Mouse (Mus musculus) midbrain, embryonic 11.5 days (tissue): ENCODE data around the gene Cd6. TPM values are rescaled to one million over a fixed set of nuclear protein-coding genes. Genes with fewer than 3 reads are reported as not detected.

Source experiments
- ATAC-seq: fragments of 200-750 bp; cut with Nextera tagmentation; 2 replicates; pipeline ENCODE4 v1.8.0; 2017; ENCODE audit warnings: moderate TSS enrichment, moderate library complexity; ENCODE audit not compliant: low FRiP score
- DNase-seq: peaks from one replicate; pipeline ENCODE4 v3.0.0; 2015; ENCODE audit warnings: low spot score; ENCODE audit errors: missing footprints
- H3K27ac ChIP-seq: fragments of 300-500 bp; sonication (generic); 2 replicates; pipeline ENCODE4 v1.5.1; 2014; ENCODE audit warnings: low read depth, low read length
- H3K27me3 ChIP-seq: fragments of 300-500 bp; sonication (generic); 2 replicates; pipeline ENCODE4 v1.6.1; 2014; ENCODE audit warnings: mild to moderate bottlenecking, low read length, moderate library complexity, mixed read lengths; ENCODE audit not compliant: control insufficient read depth, insufficient read depth
- H3K36me3 ChIP-seq: fragments of 300-500 bp; sonication (generic); 2 replicates; pipeline ENCODE4 v1.6.1; 2014; ENCODE audit warnings: mild to moderate bottlenecking, low read length, moderate library complexity, mixed read lengths; ENCODE audit not compliant: control insufficient read depth, insufficient read depth
- H3K4me1 ChIP-seq: fragments of 300-500 bp; sonication (generic); 2 replicates; pipeline ENCODE4 v1.6.1; 2014; ENCODE audit warnings: low read length; ENCODE audit not compliant: control insufficient read depth, insufficient read depth
- H3K4me2 ChIP-seq: fragments of 300-500 bp; sonication (generic); 2 replicates; pipeline ENCODE4 v1.6.1; 2014; ENCODE audit warnings: mild to moderate bottlenecking, moderate library complexity
- H3K4me3 ChIP-seq: fragments of 300-500 bp; sonication (generic); 2 replicates; pipeline ENCODE4 v1.5.1; 2014; ENCODE audit warnings: low read depth, low read length
- H3K9ac ChIP-seq: fragments of 300-500 bp; sonication (generic); 2 replicates; pipeline ENCODE4 v1.6.1; 2014; ENCODE audit warnings: low read length
- H3K9me3 ChIP-seq: fragments of 300-500 bp; sonication (generic); 2 replicates; pipeline ENCODE4 v1.6.1; 2016; ENCODE audit warnings: low read length; ENCODE audit not compliant: control insufficient read depth
- WGBS: fragments of 180-500 bp; shearing (Covaris S2); extraction: QIAGEN DNeasy Blood & Tissue Kit; methylation state at CpG from one replicate; pipeline ENCODE4 v1.1.7; 2014; 5-methylcytosine and 5-hydroxymethylcytosine counted together
- polyA plus RNA-seq: library from polyadenylated mRNA; unstranded; fragments of >200 nt; fragmentation: Nextera tagmentation; extraction: Ambion mirVana; gene quantifications from 2 replicates; pipeline ENCODE4 v1.2.1, GENCODE M21; 2014

Gene Cd6
- polyA plus RNA-seq, 1 experiment from 2014 or later, result not detected

- Histone ChIP-seq H3K27me3 (no peaks in the 10 kb centered on the region), H3K36me3 (no peaks in the 10 kb centered on the region), H3K4me3 (no peak overlapping the region), H3K27ac (no peak overlapping the region), H3K4me2 (no peak overlapping the region), H3K9ac (no peak overlapping the region), H3K4me1 (no peaks in the 10 kb centered on the region), H3K9me3 (no peaks in the 10 kb centered on the region)
- WGBS, result 89% methylated on average over 6 of the region's 6 CpGs
- ATAC-seq (no peak), DNase-seq (peak; percentile 31)
Observed at GRCm38 (mm10) chr19:10762468-10762867, 67.4 kb downstream of the Cd6 start.

- no peaks in the 10 kb centered on the region for H3K36me3 ChIP-seq
- no peak overlapping the region for H3K4me2 ChIP-seq
- H3K27me3 ChIP-seq, result no peaks in the 10 kb centered on the region
- ATAC-seq (no peak), DNase-seq (no peak)
- no peaks in the 10 kb centered on the region for H3K4me1 ChIP-seq
- no peak overlapping the region for H3K4me3 ChIP-seq
- no peak overlapping the region for H3K27ac ChIP-seq
- no peaks in the 10 kb centered on the region for H3K9me3 ChIP-seq
- no peak overlapping the region for H3K9ac ChIP-seq
- 88% methylated on average over 8 of the region's 8 CpGs for WGBS
Observed at GRCm38 (mm10) chr19:10761794-10762415, 68.0 kb downstream of the Cd6 start.

- H3K4me2 ChIP-seq, result no peak overlapping the region
- no peaks in the 10 kb centered on the region for H3K4me1 ChIP-seq
- ATAC-seq, result no peak
- H3K9me3 ChIP-seq, result no peaks in the 10 kb centered on the region
- no peak overlapping the region for H3K27ac ChIP-seq
- H3K36me3 ChIP-seq, result no peaks in the 10 kb centered on the region
- H3K9ac ChIP-seq, result no peak overlapping the region
- no peaks in the 10 kb centered on the region for H3K27me3 ChIP-seq
- peak; percentile 47 for DNase-seq
- WGBS, result 85% methylated on average over 9 of the region's 9 CpGs
- no peak overlapping the region for H3K4me3 ChIP-seq
Observed at GRCm38 (mm10) chr19:10759983-10760831, 69.7 kb downstream of the Cd6 start.

GRCm38 (mm10) chr19:10759525-10759924 lies 70.3 kb downstream of the Cd6 start:
- Histone ChIP-seq H3K9ac (no peak overlapping the region), H3K9me3 (no peaks in the 10 kb centered on the region), H3K4me2 (no peak overlapping the region), H3K36me3 (no peaks in the 10 kb centered on the region), H3K4me1 (no peaks in the 10 kb centered on the region), H3K4me3 (no peak overlapping the region), H3K27ac (no peak overlapping the region), H3K27me3 (no peaks in the 10 kb centered on the region)
- DNase-seq (no peak), ATAC-seq (no peak)

- no peaks in the 10 kb centered on the region for H3K9me3 ChIP-seq
- ATAC-seq, result no peak
- H3K9ac ChIP-seq, result no peak overlapping the region
- DNase-seq, result peak; percentile 44
- no peak overlapping the region for H3K4me3 ChIP-seq
- 75% methylated on average over 6 of the region's 6 CpGs for WGBS
- H3K27me3 ChIP-seq, result no peaks in the 10 kb centered on the region
- H3K4me1 ChIP-seq, result no peaks in the 10 kb centered on the region
- no peak overlapping the region for H3K27ac ChIP-seq
- no peak overlapping the region for H3K4me2 ChIP-seq
- H3K36me3 ChIP-seq, result no peaks in the 10 kb centered on the region
Observed at GRCm38 (mm10) chr19:10758708-10759107, 71.2 kb downstream of the Cd6 start.

- no peak overlapping the region for H3K4me3 ChIP-seq
- no peak overlapping the region for H3K4me2 ChIP-seq
- WGBS, result 95% methylated on average over 2 of the region's 2 CpGs
Observed at GRCm38 (mm10) chr19:10757526-10757925, 72.3 kb downstream of the Cd6 start.

GRCm38 (mm10) chr19:10757125-10757524 lies 72.7 kb downstream of the Cd6 start:
- no peaks in the 10 kb centered on the region for H3K36me3 ChIP-seq
- H3K4me2 ChIP-seq, result no peak overlapping the region
- no peak overlapping the region for H3K4me3 ChIP-seq
- ATAC-seq (no peak), DNase-seq (peak; percentile 54)
- H3K27me3 ChIP-seq, result no peaks in the 10 kb centered on the region
- no peaks in the 10 kb centered on the region for H3K4me1 ChIP-seq
- H3K9me3 ChIP-seq, result no peaks in the 10 kb centered on the region
- no peak overlapping the region for H3K9ac ChIP-seq
- H3K27ac ChIP-seq, result no peak overlapping the region

More at GRCm38 (mm10) chr19:10757526-10757925, 72.3 kb downstream of the Cd6 start:
- ATAC-seq, result no peak
- no peak overlapping the region for H3K9ac ChIP-seq
- peak; percentile 69 for DNase-seq
- H3K36me3 ChIP-seq, result no peaks in the 10 kb centered on the region
- no peaks in the 10 kb centered on the region for H3K4me1 ChIP-seq
- H3K27me3 ChIP-seq, result no peaks in the 10 kb centered on the region
- H3K27ac ChIP-seq, result no peak overlapping the region
- no peaks in the 10 kb centered on the region for H3K9me3 ChIP-seq

GRCm38 (mm10) chr19:10752646-10753045 lies 77.2 kb downstream of the Cd6 start:
- no peaks in the 10 kb centered on the region for H3K36me3 ChIP-seq
- WGBS, result 91% methylated on average over 5 of the region's 5 CpGs
- no peak for ATAC-seq
- H3K27ac ChIP-seq, result no peak overlapping the region
- no peaks in the 10 kb centered on the region; the same call in 1 of the 2 replicates for H3K4me1 ChIP-seq
- H3K9me3 ChIP-seq, result no peaks in the 10 kb centered on the region
- no peak overlapping the region for H3K9ac ChIP-seq
- H3K4me3 ChIP-seq, result no peak overlapping the region
- DNase-seq, result peak; percentile 47
- no peak overlapping the region for H3K4me2 ChIP-seq
- no peaks in the 10 kb centered on the region for H3K27me3 ChIP-seq

GRCm38 (mm10) chr19:10752106-10752505 lies 77.8 kb downstream of the Cd6 start:
- Histone ChIP-seq H3K36me3 (no peaks in the 10 kb centered on the region), H3K9ac (no peak overlapping the region), H3K27ac (no peak overlapping the region), H3K4me1 (no peaks in the 10 kb centered on the region; the same call in 1 of the 2 replicates), H3K4me3 (no peak overlapping the region), H3K4me2 (no peak overlapping the region), H3K27me3 (no peaks in the 10 kb centered on the region), H3K9me3 (no peaks in the 10 kb centered on the region)
- WGBS, result 92% methylated on average over 6 of the region's 6 CpGs
- ATAC-seq (no peak), DNase-seq (no peak)
